8 mouse cellular contexts compared by ENCODE assay signal in genomic region chr17:6947984-6948768, GRCm38 (mm10). TPM values are rescaled to one million over a fixed set of nuclear protein-coding genes. Genes with fewer than 3 reads are reported as not detected.
A peak's percentile ranks its signal among the peaks of the same experiment; 100 is the strongest.
DNase-seq lines count a peak whose midpoint lies in the region; ATAC-seq and TF ChIP-seq lines count a peak whose summit lies in the region.
"Not testable (repeated sequence)": the region's sequence is repeated elsewhere in the genome, so short reads cannot be mapped to it uniquely, and the experiment has no call there.

TSS of gene Rsph3b (minus strand) at chr17:6948682.

- not testable (repeated sequence) for H3K4me1 ChIP-seq in hindbrain, embryonic 11.5 days (replicated peaks; ENCODE audit: control insufficient read depth, insufficient read depth, low read length); lung, postnatal 0 days (ENCODE audit: insufficient read depth, low read depth, low read length)

- H3K4me2 ChIP-seq in hindbrain, embryonic 11.5 days (replicated peaks; ENCODE audit: low read depth, low read length) = peak within 1 kb of the TSS; percentile 58
- peak within 1 kb of the TSS; percentile 70 for H3K4me2 ChIP-seq in lung, postnatal 0 days (replicated peaks; ENCODE audit: low read depth, low read length)

- H3K4me3 ChIP-seq in hindbrain, embryonic 11.5 days (ENCODE audit: low read depth, low read length) = peak within 1 kb of the TSS; percentile 50
- H3K4me3 ChIP-seq in lung, postnatal 0 days (ENCODE audit: low read depth, low read length) = peak within 1 kb of the TSS; percentile 54

- H3K9ac ChIP-seq in hindbrain, embryonic 11.5 days (ENCODE audit: low read depth, low read length) = peak within 1 kb of the TSS; percentile 47; the same call in 1 of the 2 replicates
- 0 out of 2 replicates have a peak within 1 kb of the TSS, but pooled peaks have one; percentile 5 for H3K9ac ChIP-seq in lung, postnatal 0 days (replicated peaks; ENCODE audit: low read depth)

- peak; percentile 36 for TF ChIP-seq CTCF in lung, postnatal 0 days (IDR thresholded peaks at IDR 0.05)

- not testable (repeated sequence) for H3K36me3 ChIP-seq in hindbrain, embryonic 11.5 days (ENCODE audit: control insufficient read depth, insufficient read depth, low read length); lung, postnatal 0 days (ENCODE audit: insufficient read depth, low read length)

- WGBS in hindbrain, embryonic 11.5 days = under 1% methylated on average over 68 of the region's 73 CpGs
- WGBS in lung, postnatal 0 days = under 1% methylated on average over 71 of the region's 73 CpGs

- DNase-seq in MN1 (ENCODE audit: low spot score) = peak; percentile 88
- DNase-seq in cerebellum, postnatal 10 days = peak; percentile 85 to 88
- DNase-seq in frontal cortex, postnatal 10 days (ENCODE audit: low spot score in 2 of 2) = peak; percentile 84
- DNase-seq in hindbrain, embryonic 11.5 days (ENCODE audit: low spot score) = peak; percentile 87
- DNase-seq in layer of hippocampus, postnatal 10 days (ENCODE audit: low spot score in 2 of 2) = peak; percentile 78 to 84
- peak; percentile 79 for DNase-seq in lung, postnatal 0 days (ENCODE audit: low spot score)
- peak; percentile 67 for DNase-seq in ovary, postnatal 10 days (ENCODE audit: low spot score)
- peak; percentile 69 to 75 for DNase-seq in thymus, postnatal 10 days (ENCODE audit: low spot score in 2 of 2)

- not testable (repeated sequence) for H3K27me3 ChIP-seq in hindbrain, embryonic 11.5 days (ENCODE audit: control insufficient read depth, insufficient read depth, low read length); lung, postnatal 0 days (replicated peaks; ENCODE audit: insufficient read depth, low read length)

- H3K27ac ChIP-seq in hindbrain, embryonic 11.5 days (ENCODE audit: low read depth, low read length) = peak within 1 kb of the TSS; percentile 36; the same call in 1 of the 2 replicates
- peak within 1 kb of the TSS; percentile 47; the same call in 1 of the 2 replicates for H3K27ac ChIP-seq in lung, postnatal 0 days (ENCODE audit: low read length)

- not testable (repeated sequence) for H3K9me3 ChIP-seq in hindbrain, embryonic 11.5 days (ENCODE audit: control insufficient read depth, low read length); lung, postnatal 0 days (ENCODE audit: low read length)

- ATAC-seq in hindbrain, embryonic 11.5 days (ENCODE audit: low FRiP score) = peak; percentile 97
- ATAC-seq in lung, postnatal 0 days = peak; percentile 98

- TF ChIP-seq EP300 in lung, postnatal 0 days (IDR thresholded peaks at IDR 0.05) = not testable (repeated sequence)

RNA-seq across cellular contexts. Expression of gene Rsph3b, which starts in this region (rescaled TPM):
- polyA plus RNA-seq in hindbrain, embryonic 11.5 days (2014; fragmentation: Nextera tagmentation; extraction: Ambion mirVana) = 50.5 and 50.8 TPM in 2 replicates
- 10 to 100 TPM; 34.3 to 34.7 TPM for total RNA-seq in layer of hippocampus, postnatal 10 days (2021)
- 47.2 and 52.6 TPM in 2 replicates for polyA plus RNA-seq in lung, postnatal 0 days (2015; fragmentation: Nextera tagmentation; extraction: Ambion mirVana)

Comparison
In these comparisons a context has a peak if more than half of its experiments do, and no peak if none do; other contexts are left out.
1. Peak in every context shown above with its lines: DNase-seq, ATAC-seq, H3K4me3 ChIP-seq and H3K27ac ChIP-seq.